ENCODE assay signal across 8 mouse cellular contexts in the genomic region with DNA sequence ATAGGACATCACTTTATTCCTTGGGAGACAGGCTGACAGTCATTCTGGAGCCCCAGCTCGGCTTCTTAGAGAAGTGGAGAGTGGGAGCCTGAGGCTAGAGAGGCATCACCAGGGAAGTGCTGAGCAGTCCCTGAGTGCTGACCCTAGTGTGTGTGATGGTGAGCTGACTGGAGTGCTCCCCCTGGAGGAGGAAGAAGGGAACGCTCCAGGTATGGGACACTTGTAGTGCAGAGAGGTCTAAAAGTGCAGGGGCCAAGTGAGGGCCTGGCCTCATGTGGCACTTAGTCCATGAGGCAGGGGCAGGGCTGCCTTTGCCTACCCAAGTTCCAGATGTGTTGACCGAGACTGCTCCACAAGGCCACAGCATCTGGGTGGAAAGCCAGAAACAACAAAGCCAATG. TPM values are rescaled to one million over a fixed set of nuclear protein-coding genes. Genes with fewer than 3 reads are reported as not detected.
DNase-seq lines count a peak whose midpoint lies in the region; ATAC-seq and TF ChIP-seq lines count a peak whose summit lies in the region.

No protein-coding gene starts in this region.

- H3K9ac ChIP-seq in ES-E14 (ENCODE audit: insufficient read depth, low read depth, low read length, poor library complexity, severe bottlenecking): no peak overlapping the region
- H3K9ac ChIP-seq in neural tube, embryonic 11.5 days (ENCODE audit: low read length): no peak overlapping the region

- intact Hi-C loops in left cerebral cortex, postnatal 10 days (cut with DNase I): no loop called here
- intact Hi-C loops in gastrocnemius, postnatal 14 days (cut with DNase I; ENCODE audit: low total_unique reads): no loop called here

- 34% methylated on average over 3 of the region's 3 CpGs for WGBS in limb, embryonic 10.5 days
- WGBS in neural tube, embryonic 11.5 days: 35% methylated on average over 3 of the region's 3 CpGs

- peak; percentile 53; the same call in 1 of the 2 replicates for ATAC-seq in neural tube, embryonic 11.5 days (ENCODE audit: insufficient read depth, low FRiP score, low TSS enrichment)

- in situ Hi-C loops in ES-E14 (cut with MboI; ENCODE audit: low sequenced_read_pairs in 2 of 2, unreplicated experiment in 2 of 2): loop anchor here in 1 of 2 experiments (10.0 kb wide), 1 partner anchor 299 kb away; no protein-coding TSS in a partner anchor

- H3K36me3 ChIP-seq in ES-E14 (ENCODE audit: control insufficient read depth, insufficient read depth, low read length, poor library complexity, severe bottlenecking): peaks cover 3% of the 10 kb centered on the region; the same call in 1 of the 2 replicates
- no peaks in the 10 kb centered on the region for H3K36me3 ChIP-seq in limb, embryonic 10.5 days
- H3K36me3 ChIP-seq in neural tube, embryonic 11.5 days (ENCODE audit: control insufficient read depth, insufficient read depth, low read length): no peaks in the 10 kb centered on the region

- no peak overlapping the region for H3K4me3 ChIP-seq in ES-E14 (ENCODE audit: insufficient read depth in 1 of 2, low read depth in 1 of 2, low read length in 2 of 2, poor library complexity in 1 of 2, severe bottlenecking in 1 of 2)
- no peak overlapping the region for H3K4me3 ChIP-seq in limb, embryonic 10.5 days
- H3K4me3 ChIP-seq in neural tube, embryonic 11.5 days (ENCODE audit: low read depth, low read length): no peak overlapping the region

- H3K27ac ChIP-seq in ES-E14 (ENCODE audit: insufficient read depth, low read depth, low read length, poor library complexity, severe bottlenecking): no peak overlapping the region
- 0 out of 2 replicates have a peak overlapping the region, but pooled peaks have one; percentile 54 for H3K27ac ChIP-seq in limb, embryonic 10.5 days
- H3K27ac ChIP-seq in neural tube, embryonic 11.5 days (ENCODE audit: low read depth, low read length): no peak overlapping the region

- no peaks in the 10 kb centered on the region for H3K9me3 ChIP-seq in ES-E14 (ENCODE audit: control insufficient read depth, insufficient read depth, low read depth, low read length)
- no peaks in the 10 kb centered on the region for H3K9me3 ChIP-seq in limb, embryonic 10.5 days (replicated peaks)
- no peaks in the 10 kb centered on the region for H3K9me3 ChIP-seq in neural tube, embryonic 11.5 days (ENCODE audit: control insufficient read depth, low read length)

- DNase-seq in left cerebral cortex, adult 18-20 months (ENCODE audit: low spot score in 2 of 2): peak; percentile 31 to 37
- DNase-seq in left cerebral cortex, postnatal 10 days (ENCODE audit: extremely low spot score in 1 of 2, low spot score in 2 of 2): no peak
- DNase-seq in ES-E14 (ENCODE audit: low read depth, low spot score): peak; percentile 65
- peak; percentile 56 for DNase-seq in c-Kit-positive CD71-positive TER-119-negative erythroid progenitor cells, embryonic 14.5 days (ENCODE audit: low read depth)
- peak; percentile 58 for DNase-seq in gastrocnemius, postnatal 14 days
- peak; percentile 74 for DNase-seq in limb, embryonic 10.5 days (ENCODE audit: low spot score)
- peak; percentile 65 for DNase-seq in neural tube, embryonic 11.5 days (ENCODE audit: low spot score)
- peak; percentile 56 for DNase-seq in yolk sac, embryonic 10.5 days (ENCODE audit: low spot score)

- H3K27me3 ChIP-seq in limb, embryonic 10.5 days (ENCODE audit: low read depth, poor library complexity, severe bottlenecking): peaks cover 18% of the 10 kb centered on the region
- no peaks in the 10 kb centered on the region for H3K27me3 ChIP-seq in neural tube, embryonic 11.5 days (ENCODE audit: control insufficient read depth, insufficient read depth, low read length)

- peaks cover 7 to 34% of the 10 kb centered on the region in 2 experiments for H3K4me1 ChIP-seq in ES-E14 (ENCODE audit: control insufficient read depth in 2 of 2, insufficient read depth in 2 of 2, low read length in 2 of 2, poor library complexity in 1 of 2)
- peaks cover 69% of the 10 kb centered on the region for H3K4me1 ChIP-seq in limb, embryonic 10.5 days
- peaks cover 15% of the 10 kb centered on the region for H3K4me1 ChIP-seq in neural tube, embryonic 11.5 days (ENCODE audit: control insufficient read depth, insufficient read depth, low read length)

- H3K4me2 ChIP-seq in neural tube, embryonic 11.5 days (ENCODE audit: low read depth): no peak overlapping the region

TF ChIP-seq in ES-E14, 5 proteins besides CTCF, POLR2A, EP300 and RAD21:
- TF ChIP-seq HCFC1 (IDR thresholded peaks at IDR 0.05; ENCODE audit: borderline replicate concordance, insufficient read depth, low read length) (no peak), ZNF384 (IDR thresholded peaks at IDR 0.05; ENCODE audit: low read depth, low read length) (no peak)
TF ChIP-seq in ES-E14: peak in this region for 0.

RNA-seq across cellular contexts. Expression of a gene that starts 39.0 kb away (rescaled TPM):
- under 1 TPM in 1 of 2 experiments, not detected in 1; 0.88 TPM for total RNA-seq in left cerebral cortex, adult 18-20 months (2021)
- total RNA-seq in left cerebral cortex, postnatal 10 days (2021): 1 to 10 TPM; 1.5 to 1.7 TPM
- total RNA-seq in ES-E14 (2012; rRNA removed): 15.6 and 25.0 TPM in 2 replicates
- 1 to 10 TPM; 2.4 to 3.5 TPM for total RNA-seq in gastrocnemius, postnatal 14 days (2021)
- 18.9 and 21.6 TPM in 2 replicates for polyA plus RNA-seq in limb, embryonic 10.5 days (2016; fragmentation: Nextera tagmentation; extraction: Ambion mirVana)
- 43.4 and 50.3 TPM in 2 replicates for polyA plus RNA-seq in neural tube, embryonic 11.5 days (2014; fragmentation: Nextera tagmentation; extraction: Ambion mirVana)

RNA-seq across cellular contexts. Expression of a gene that starts 58.6 kb away (rescaled TPM):
- total RNA-seq in left cerebral cortex, adult 18-20 months (2021): 10 to 100 TPM; 10.4 to 13.5 TPM
- 1 to 10 TPM; 6.1 to 6.2 TPM for total RNA-seq in left cerebral cortex, postnatal 10 days (2021)
- total RNA-seq in ES-E14 (2012; rRNA removed): 21.0 and 33.0 TPM in 2 replicates
- total RNA-seq in gastrocnemius, postnatal 14 days (2021): 10 to 100 TPM; 60.0 to 66.0 TPM
- 1.5 and 2.3 TPM in 2 replicates for polyA plus RNA-seq in limb, embryonic 10.5 days (2016; fragmentation: Nextera tagmentation; extraction: Ambion mirVana)
- 1.8 and 2.0 TPM in 2 replicates for polyA plus RNA-seq in neural tube, embryonic 11.5 days (2014; fragmentation: Nextera tagmentation; extraction: Ambion mirVana)

Comparison
In these comparisons a context has a peak if more than half of its experiments do, and no peak if none do; other contexts are left out.
1. DNase-seq: peak in left cerebral cortex, adult 18-20 months (2 of 2), ES-E14 (single experiment), c-Kit-positive CD71-positive TER-119-negative erythroid progenitor cells, embryonic 14.5 days (single experiment), gastrocnemius, postnatal 14 days (single experiment), limb, embryonic 10.5 days (single experiment), neural tube, embryonic 11.5 days (single experiment) and yolk sac, embryonic 10.5 days (single experiment); none in left cerebral cortex, postnatal 10 days (0 of 2).